Comparison of ENCODE assay signal across 8 mouse cellular contexts in genomic region chr17:34593752-34594525, GRCm38 (mm10). TPM values are rescaled to one million over a fixed set of nuclear protein-coding genes. Genes with fewer than 3 reads are reported as not detected.
DNase-seq lines count a peak whose midpoint lies in the region; ATAC-seq and TF ChIP-seq lines count a peak whose summit lies in the region.

No protein-coding gene starts in this region.

- ATAC-seq in cerebellum, adult (ENCODE audit: insufficient number of reproducible peaks, low FRiP score, low TSS enrichment): no peak
- no peak for ATAC-seq in forebrain, embryonic 15.5 days (replicated peaks)
- no peak for ATAC-seq in limb, embryonic 14.5 days (ENCODE audit: low FRiP score, low read depth)
- ATAC-seq in neural tube, embryonic 15.5 days (ENCODE audit: low FRiP score): no peak
- ATAC-seq in megakaryocyte-erythroid progenitor cell, adult 5-6 weeks (replicated peaks; ENCODE audit: low FRiP score, low TSS enrichment, poor library complexity, severe bottlenecking): no peak

- peaks cover 86% of the 10 kb centered on the region for H3K4me1 ChIP-seq in E14TG2a.4 (replicated peaks; ENCODE audit: low read depth, low read length)
- H3K4me1 ChIP-seq in forebrain, embryonic 15.5 days: peaks cover 45% of the 10 kb centered on the region
- H3K4me1 ChIP-seq in limb, embryonic 14.5 days (ENCODE audit: control insufficient read depth, insufficient read depth, low read length): peaks cover 41% of the 10 kb centered on the region
- peaks cover 56% of the 10 kb centered on the region for H3K4me1 ChIP-seq in neural tube, embryonic 15.5 days

- peaks cover 25% of the 10 kb centered on the region for H3K36me3 ChIP-seq in E14TG2a.4 (ENCODE audit: insufficient read depth, low read length)
- peaks cover 12% of the 10 kb centered on the region for H3K36me3 ChIP-seq in forebrain, embryonic 15.5 days
- H3K36me3 ChIP-seq in limb, embryonic 14.5 days (ENCODE audit: control insufficient read depth, insufficient read depth, low read length): peaks cover 30% of the 10 kb centered on the region
- peaks cover 21% of the 10 kb centered on the region for H3K36me3 ChIP-seq in neural tube, embryonic 15.5 days

- TF ChIP-seq CTCF in E14TG2a.4 (conservative IDR thresholded peaks at IDR 0.05; ENCODE audit: low read length): no peak

- peak overlapping the region; percentile 96 for H3K9ac ChIP-seq in forebrain, embryonic 15.5 days (replicated peaks)
- H3K9ac ChIP-seq in limb, embryonic 14.5 days (ENCODE audit: low read depth, low read length, severe bottlenecking): peak overlapping the region; percentile 94
- peak overlapping the region; percentile 97 for H3K9ac ChIP-seq in neural tube, embryonic 15.5 days (replicated peaks)

- H3K27me3 ChIP-seq in E14TG2a.4 (ENCODE audit: insufficient read depth, low read length): peaks cover 3% of the 10 kb centered on the region; the same call in 1 of the 2 replicates
- H3K27me3 ChIP-seq in forebrain, embryonic 15.5 days: no peaks in the 10 kb centered on the region
- no peaks in the 10 kb centered on the region for H3K27me3 ChIP-seq in limb, embryonic 14.5 days (ENCODE audit: control insufficient read depth, insufficient read depth, low read length)
- H3K27me3 ChIP-seq in neural tube, embryonic 15.5 days (replicated peaks): no peaks in the 10 kb centered on the region

- 43% methylated on average over 34 of the region's 34 CpGs for WGBS in forebrain, embryonic 15.5 days
- 42% methylated on average over 31 of the region's 34 CpGs for WGBS in limb, embryonic 14.5 days
- 49% methylated on average over 33 of the region's 34 CpGs for WGBS in neural tube, embryonic 15.5 days

- H3K4me2 ChIP-seq in forebrain, embryonic 15.5 days (replicated peaks): peak overlapping the region; percentile 86
- peak overlapping the region; percentile 96 for H3K4me2 ChIP-seq in limb, embryonic 14.5 days (replicated peaks; ENCODE audit: low read depth, low read length, severe bottlenecking)
- peak overlapping the region; percentile 88 for H3K4me2 ChIP-seq in neural tube, embryonic 15.5 days

- DNase-seq in cerebellum, adult 11-12 months: peak; percentile 60
- no peak for DNase-seq in limb, embryonic 14.5 days (ENCODE audit: low spot score)
- DNase-seq in left cerebral cortex, postnatal 4 days: no peak

- no peaks in the 10 kb centered on the region for H3K9me3 ChIP-seq in E14TG2a.4 (ENCODE audit: low read length)
- H3K9me3 ChIP-seq in forebrain, embryonic 15.5 days: no peaks in the 10 kb centered on the region
- H3K9me3 ChIP-seq in limb, embryonic 14.5 days (ENCODE audit: control insufficient read depth, low read length): no peaks in the 10 kb centered on the region
- H3K9me3 ChIP-seq in neural tube, embryonic 15.5 days (replicated peaks): no peaks in the 10 kb centered on the region

- peak overlapping the region; percentile 81 for H3K4me3 ChIP-seq in E14TG2a.4 (replicated peaks; ENCODE audit: low read length)
- H3K4me3 ChIP-seq in forebrain, embryonic 15.5 days: peak overlapping the region; percentile 81
- H3K4me3 ChIP-seq in limb, embryonic 14.5 days (replicated peaks; ENCODE audit: low read length): peak overlapping the region; percentile 93
- H3K4me3 ChIP-seq in neural tube, embryonic 15.5 days (replicated peaks): peak overlapping the region; percentile 78

- TF ChIP-seq POLR2A in limb, embryonic 14.5 days (IDR thresholded peaks at IDR 0.05; ENCODE audit: borderline replicate concordance, extremely low read depth, insufficient read depth, insufficient read length): no peak

- intact Hi-C loops in left cerebral cortex, postnatal 4 days (cut with DNase I): no loop called here

- peak overlapping the region; percentile 97 for H3K27ac ChIP-seq in forebrain, embryonic 15.5 days (replicated peaks)
- peak overlapping the region; percentile 98 for H3K27ac ChIP-seq in limb, embryonic 14.5 days (replicated peaks; ENCODE audit: low read depth, low read length)
- peak overlapping the region; percentile 98 for H3K27ac ChIP-seq in neural tube, embryonic 15.5 days (replicated peaks)

RNA-seq across cellular contexts. Expression of gene Pbx2, which starts 2.9 kb away (rescaled TPM):
- 6.8 and 7.5 TPM in 2 replicates for polyA plus RNA-seq in forebrain, embryonic 15.5 days (2015; fragmentation: Nextera tagmentation; extraction: Ambion mirVana)
- 141 and 149 TPM in 2 replicates for polyA plus RNA-seq in limb, embryonic 14.5 days (2012; rRNA removed)
- 13.5 and 17.0 TPM in 2 replicates for polyA plus RNA-seq in limb, embryonic 14.5 days (2014; fragmentation: Nextera tagmentation; extraction: Ambion mirVana)
- 8.2 and 10.3 TPM in 2 replicates for polyA plus RNA-seq in neural tube, embryonic 15.5 days (2015; fragmentation: Nextera tagmentation; extraction: Ambion mirVana)
- 31.1 and 31.3 TPM in 2 replicates for total RNA-seq in megakaryocyte-erythroid progenitor cell, adult 5-6 weeks (2014; fragmentation: Nextera tagmentation)
- total RNA-seq in megakaryocyte-erythroid progenitor cell, adult 5-6 weeks (2017): 23.2 and 31.1 TPM in 2 replicates
- total RNA-seq in left cerebral cortex, postnatal 4 days (2021): 10 to 100 TPM; 36.2 to 39.3 TPM

RNA-seq across cellular contexts. Expression of gene Ager, which starts 3.7 kb away (rescaled TPM):
- polyA plus RNA-seq in forebrain, embryonic 15.5 days (2015; fragmentation: Nextera tagmentation; extraction: Ambion mirVana): 1.8 TPM in 2 replicates
- polyA plus RNA-seq in limb, embryonic 14.5 days (2012; rRNA removed): 12.2 and 13.2 TPM in 2 replicates
- polyA plus RNA-seq in limb, embryonic 14.5 days (2014; fragmentation: Nextera tagmentation; extraction: Ambion mirVana): 2.1 and 2.9 TPM in 2 replicates
- polyA plus RNA-seq in neural tube, embryonic 15.5 days (2015; fragmentation: Nextera tagmentation; extraction: Ambion mirVana): 1.0 and 1.4 TPM in 2 replicates
- total RNA-seq in megakaryocyte-erythroid progenitor cell, adult 5-6 weeks (2014; fragmentation: Nextera tagmentation): 2.6 and 6.6 TPM in 2 replicates
- total RNA-seq in megakaryocyte-erythroid progenitor cell, adult 5-6 weeks (2017): 0.57 TPM in 1 of 2 replicates, not detected in the other
- total RNA-seq in left cerebral cortex, postnatal 4 days (2021): 1 to 10 TPM; 1.8 TPM

RNA-seq across cellular contexts. Expression of gene Gpsm3, which starts 4.3 kb away (rescaled TPM):
- 2.7 and 3.2 TPM in 2 replicates for polyA plus RNA-seq in forebrain, embryonic 15.5 days (2015; fragmentation: Nextera tagmentation; extraction: Ambion mirVana)
- 3.7 and 4.0 TPM in 2 replicates for polyA plus RNA-seq in limb, embryonic 14.5 days (2012; rRNA removed)
- polyA plus RNA-seq in limb, embryonic 14.5 days (2014; fragmentation: Nextera tagmentation; extraction: Ambion mirVana): 7.6 and 7.9 TPM in 2 replicates
- 3.8 and 14.5 TPM in 2 replicates for polyA plus RNA-seq in neural tube, embryonic 15.5 days (2015; fragmentation: Nextera tagmentation; extraction: Ambion mirVana)
- 28.0 and 33.0 TPM in 2 replicates for total RNA-seq in megakaryocyte-erythroid progenitor cell, adult 5-6 weeks (2014; fragmentation: Nextera tagmentation)
- total RNA-seq in megakaryocyte-erythroid progenitor cell, adult 5-6 weeks (2017): 7.8 and 11.2 TPM in 2 replicates
- 1 to 10 TPM; 1.6 to 2.8 TPM for total RNA-seq in left cerebral cortex, postnatal 4 days (2021)

RNA-seq across cellular contexts. Expression of gene Rnf5, which starts 9.6 kb away (rescaled TPM):
- 313 and 321 TPM in 2 replicates for polyA plus RNA-seq in forebrain, embryonic 15.5 days (2015; fragmentation: Nextera tagmentation; extraction: Ambion mirVana)
- polyA plus RNA-seq in limb, embryonic 14.5 days (2012; rRNA removed): 103 and 112 TPM in 2 replicates
- 79.5 and 83.6 TPM in 2 replicates for polyA plus RNA-seq in limb, embryonic 14.5 days (2014; fragmentation: Nextera tagmentation; extraction: Ambion mirVana)
- 256 and 280 TPM in 2 replicates for polyA plus RNA-seq in neural tube, embryonic 15.5 days (2015; fragmentation: Nextera tagmentation; extraction: Ambion mirVana)
- total RNA-seq in megakaryocyte-erythroid progenitor cell, adult 5-6 weeks (2014; fragmentation: Nextera tagmentation): 46.9 and 66.2 TPM in 2 replicates
- total RNA-seq in megakaryocyte-erythroid progenitor cell, adult 5-6 weeks (2017): 13.4 and 20.0 TPM in 2 replicates
- 100 to 1,000 TPM; 106 to 109 TPM for total RNA-seq in left cerebral cortex, postnatal 4 days (2021)

RNA-seq across cellular contexts. Expression of gene Agpat1, which starts 10.1 kb away (rescaled TPM):
- polyA plus RNA-seq in forebrain, embryonic 15.5 days (2015; fragmentation: Nextera tagmentation; extraction: Ambion mirVana): 89.2 and 91.1 TPM in 2 replicates
- polyA plus RNA-seq in limb, embryonic 14.5 days (2012; rRNA removed): 150 and 223 TPM in 2 replicates
- polyA plus RNA-seq in limb, embryonic 14.5 days (2014; fragmentation: Nextera tagmentation; extraction: Ambion mirVana): 53.3 and 55.4 TPM in 2 replicates
- polyA plus RNA-seq in neural tube, embryonic 15.5 days (2015; fragmentation: Nextera tagmentation; extraction: Ambion mirVana): 109 and 133 TPM in 2 replicates
- total RNA-seq in megakaryocyte-erythroid progenitor cell, adult 5-6 weeks (2014; fragmentation: Nextera tagmentation): 76.3 and 104 TPM in 2 replicates
- 19.0 and 51.2 TPM in 2 replicates for total RNA-seq in megakaryocyte-erythroid progenitor cell, adult 5-6 weeks (2017)
- 100 to 1,000 TPM; 145 to 154 TPM for total RNA-seq in left cerebral cortex, postnatal 4 days (2021)
